Mouse (Mus musculus) hindlimb bud, embryonic 11.5 days (tissue): ENCODE data around the gene Prok1.

Experiments
- DNase-seq: peaks from one replicate; pipeline ENCODE4 v3.0.0-alpha.2; 2012; ENCODE audit warnings: low read depth, low spot score; ENCODE audit errors: extremely low spot score

Prok1 gene

GRCm38 (mm10) chr3:107188226-107188899, 51.1 kb downstream of the Prok1 start:
- no peak for DNase-seq

GRCm38 (mm10) chr3:107187022-107187421, 52.5 kb downstream of the Prok1 start:
- no peak for DNase-seq

DNA sequence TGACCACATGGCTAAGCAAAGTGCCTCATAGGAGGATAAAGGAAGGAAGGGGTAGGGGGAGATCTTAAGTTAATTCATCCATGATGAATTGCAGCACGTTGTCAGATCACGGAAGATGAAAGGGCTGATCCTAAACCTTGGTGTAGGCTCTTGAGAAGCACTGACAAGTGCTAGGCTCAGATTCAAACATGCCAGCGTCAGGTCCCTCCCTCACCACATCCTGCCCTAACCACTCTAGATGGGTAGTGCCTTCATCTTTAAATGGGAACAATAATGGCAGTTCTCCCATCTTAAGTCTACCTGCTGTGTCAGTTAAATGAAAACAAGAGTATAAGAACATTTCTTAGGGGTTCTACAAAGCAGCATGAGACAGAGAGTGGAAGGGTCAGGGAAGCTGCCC, 53.9 kb downstream of the Prok1 start:
- no peak for DNase-seq

- DNase-seq, result no peak
These were observed 56.3 kb downstream of the Prok1 start for GRCm38 (mm10) chr3:107183178-107183577.
